Mouse (Mus musculus) testis, adult 2 months (tissue): ENCODE measurements around the gene Upk2. TPM values are rescaled to one million over a fixed set of nuclear protein-coding genes. Genes with fewer than 3 reads are reported as not detected.

ENCODE experiments used
- H3K27ac ChIP-seq: fragments of 200-500 bp; 2 replicates; pipeline ENCODE4 v1.5.1; 2012; ENCODE audit warnings: low read depth, low read length; ENCODE audit not compliant: control insufficient read depth, insufficient read depth
- H3K27me3 ChIP-seq: fragments of 200-500 bp; 2 replicates; pipeline ENCODE4 v1.6.1; 2012; ENCODE audit warnings: mild to moderate bottlenecking, low read length, moderate library complexity; ENCODE audit not compliant: control insufficient read depth, insufficient read depth
- H3K36me3 ChIP-seq: fragments of 200-500 bp; 2 replicates; pipeline ENCODE4 v1.6.1; 2012; ENCODE audit warnings: mild to moderate bottlenecking, low read length; ENCODE audit not compliant: control insufficient read depth, insufficient read depth
- H3K4me1 ChIP-seq: fragments of 200-500 bp; 2 replicates; pipeline ENCODE4 v1.6.1; 2012; ENCODE audit warnings: low read length; ENCODE audit not compliant: control insufficient read depth, insufficient read depth
- H3K4me3 ChIP-seq: fragments of 200-500 bp; 2 replicates; pipeline ENCODE4 v1.5.1; 2012; ENCODE audit warnings: low read depth, mild to moderate bottlenecking, low read length, moderate library complexity, mixed read lengths; ENCODE audit not compliant: control insufficient read depth
- CTCF ChIP-seq: fragments of 200-500 bp; IDR thresholded peaks from 2 replicates; pipeline ENCODE4 v1.5.1; 2012; ENCODE audit warnings: low read depth, mild to moderate bottlenecking, inconsistent platforms, low read length, moderate library complexity; ENCODE audit not compliant: control insufficient read depth, insufficient read depth, insufficient replicate concordance
- POLR2A ChIP-seq: fragments of 200-500 bp; IDR thresholded peaks from 2 replicates; pipeline ENCODE4 v1.6.1; 2012; ENCODE audit warnings: low read depth, mild to moderate bottlenecking, inconsistent platforms, low read length, moderate library complexity; ENCODE audit not compliant: control insufficient read depth
- polyA plus RNA-seq: library from polyadenylated mRNA; depleted of rRNA; stranded (reverse); fragments of >200 nt; gene quantifications from 2 replicates; pipeline ENCODE4 v1.2.3, GENCODE M21; 2012; rRNA removed

Upk2 gene
- polyA plus RNA-seq, result 2.2 and 4.3 TPM in 2 replicates

- H3K4me1 ChIP-seq, result peaks cover 11% of the 10 kb centered on the region
- no peaks in the 10 kb centered on the region for H3K27me3 ChIP-seq
- H3K36me3 ChIP-seq, result no peaks in the 10 kb centered on the region
- H3K4me3 ChIP-seq, result peak within 1 kb of the TSS; percentile 63
- TF ChIP-seq CTCF (no peak), POLR2A (no peak)
- no peak within 1 kb of the TSS for H3K27ac ChIP-seq
Observed at GRCm38 (mm10) chr9:44454891-44455220, at the start of gene Upk2. TSS of gene Upk2 (minus strand) at chr9:44454976.

- H3K4me3 ChIP-seq, result no peak overlapping the region
- TF ChIP-seq CTCF, result peak; percentile 54; the same call in 1 of the 2 replicates
- no peak for TF ChIP-seq POLR2A
Observed at GRCm38 (mm10) chr9:44502006-44502405, 47.2 kb upstream of the Upk2 start.

GRCm38 (mm10) chr9:44501206-44501879 lies 46.6 kb upstream of the Upk2 start:
- Histone ChIP-seq H3K27me3 (no peaks in the 10 kb centered on the region), H3K36me3 (no peaks in the 10 kb centered on the region), H3K4me3 (no peak overlapping the region), H3K27ac (no peak overlapping the region), H3K4me1 (peaks cover 16% of the 10 kb centered on the region)
- TF ChIP-seq CTCF, result no peak
- no peak for TF ChIP-seq POLR2A

More at GRCm38 (mm10) chr9:44502006-44502405, 47.2 kb upstream of the Upk2 start:
- no peaks in the 10 kb centered on the region for H3K27me3 ChIP-seq
- H3K27ac ChIP-seq, result no peak overlapping the region
- peaks cover 16% of the 10 kb centered on the region for H3K4me1 ChIP-seq
- H3K36me3 ChIP-seq, result no peaks in the 10 kb centered on the region

GRCm38 (mm10) chr9:44500638-44501175 lies 45.9 kb upstream of the Upk2 start:
- no peak overlapping the region for H3K4me3 ChIP-seq

GRCm38 (mm10) chr9:44500163-44500533 lies 45.4 kb upstream of the Upk2 start:
- Histone ChIP-seq H3K27me3 (no peaks in the 10 kb centered on the region), H3K4me3 (no peak overlapping the region), H3K4me1 (peaks cover 14% of the 10 kb centered on the region), H3K36me3 (no peaks in the 10 kb centered on the region), H3K27ac (no peak overlapping the region)
- TF ChIP-seq POLR2A (no peak), CTCF (no peak)

More at GRCm38 (mm10) chr9:44500638-44501175, 45.9 kb upstream of the Upk2 start:
- Histone ChIP-seq H3K4me1 (peaks cover 16% of the 10 kb centered on the region), H3K36me3 (no peaks in the 10 kb centered on the region), H3K27me3 (no peaks in the 10 kb centered on the region), H3K27ac (no peak overlapping the region)
- TF ChIP-seq POLR2A (no peak), CTCF (no peak)

GRCm38 (mm10) chr9:44499356-44500162 lies 44.8 kb upstream of the Upk2 start:
- Histone ChIP-seq H3K4me1 (peaks cover 17% of the 10 kb centered on the region), H3K27ac (no peak overlapping the region; the same call in 1 of the 2 replicates), H3K4me3 (no peak overlapping the region), H3K36me3 (no peaks in the 10 kb centered on the region), H3K27me3 (no peaks in the 10 kb centered on the region)
- TF ChIP-seq POLR2A (no peak), CTCF (no peak)

GRCm38 (mm10) chr9:44498421-44499355 lies 43.9 kb upstream of the Upk2 start:
- H3K27me3 ChIP-seq, result no peaks in the 10 kb centered on the region
- H3K36me3 ChIP-seq, result no peaks in the 10 kb centered on the region
- TF ChIP-seq CTCF (peak; percentile 31; the same call in 1 of the 2 replicates), POLR2A (no peak)
- peak overlapping the region; percentile 73 for H3K4me3 ChIP-seq
- H3K4me1 ChIP-seq, result peaks cover 20% of the 10 kb centered on the region
- H3K27ac ChIP-seq, result peak overlapping the region; percentile 62; the same call in 1 of the 2 replicates
